Mouse (Mus musculus) inflammation-experienced regulatory T-cells, adult 6 months (primary cell): ENCODE results near the gene Dhx57. TPM values are rescaled to one million over a fixed set of nuclear protein-coding genes. Genes with fewer than 3 reads are reported as not detected.
"Not testable (repeated sequence)": the region's sequence is repeated elsewhere in the genome, so short reads cannot be mapped to it uniquely, and the experiment has no call there.

Experiments
- ATAC-seq: one replicate; pipeline ENCODE4 v1.8.0; 2017
- polyA plus RNA-seq, 3 experiments: library from polyadenylated mRNA; unstranded; fragments of 100-300 nt; shearing (Covaris generic); gene quantifications; one replicate each; pipeline ENCODE4 v1.2.1; 2017

Gene Dhx57
- polyA plus RNA-seq, 3 experiments from 2014 or later, result 7.1 to 10.5 (median 7.7) TPM

- no peak for ATAC-seq
These were observed 35.9 kb downstream of the Dhx57 start for GRCm38 (mm10) chr17:80254421-80254820.

GRCm38 (mm10) chr17:80252757-80253525 lies 37.3 kb downstream of the Dhx57 start:
- ATAC-seq, result no peak

GRCm38 (mm10) chr17:80243116-80243515 lies 47.2 kb downstream of the Dhx57 start:
- ATAC-seq, result no peak

GRCm38 (mm10) chr17:80241594-80241993 lies 48.7 kb downstream of the Dhx57 start:
- ATAC-seq, result no peak

GRCm38 (mm10) chr17:80237475-80237874 lies 52.8 kb downstream of the Dhx57 start:
- no peak for ATAC-seq

- no peak for ATAC-seq
These were observed 53.5 kb downstream of the Dhx57 start for GRCm38 (mm10) chr17:80236805-80237204.

- ATAC-seq, result no peak
These were observed 54.8 kb downstream of the Dhx57 start for GRCm38 (mm10) chr17:80235477-80235876.

GRCm38 (mm10) chr17:80234376-80234775 lies 55.9 kb downstream of the Dhx57 start:
- no peak for ATAC-seq

- no peak for ATAC-seq
These were observed 56.4 kb downstream of the Dhx57 start for GRCm38 (mm10) chr17:80233844-80234243.

- no peak for ATAC-seq
These were observed 60.9 kb downstream of the Dhx57 start for GRCm38 (mm10) chr17:80229396-80229795.

- ATAC-seq, result not testable (repeated sequence)
These were observed 65.1 kb downstream of the Dhx57 start for GRCm38 (mm10) chr17:80225142-80225541.

GRCm38 (mm10) chr17:80224326-80225116 lies 65.8 kb downstream of the Dhx57 start, which contains the start of gene Gemin6:
Gemin6 (plus strand) TSS chr17:80224441.
- peak; percentile 97 for ATAC-seq

- peak; percentile 7 for ATAC-seq
These were observed 66.4 kb downstream of the Dhx57 start for GRCm38 (mm10) chr17:80223829-80224228.

- peak; percentile 32 for ATAC-seq
These were observed 68.2 kb downstream of the Dhx57 start for GRCm38 (mm10) chr17:80221890-80222628.

- ATAC-seq, result no peak
These were observed 69.1 kb downstream of the Dhx57 start for GRCm38 (mm10) chr17:80221202-80221601.

GRCm38 (mm10) chr17:80220131-80220530 lies 70.1 kb downstream of the Dhx57 start:
- ATAC-seq, result no peak

- ATAC-seq, result not testable (repeated sequence)
These were observed 76.3 kb downstream of the Dhx57 start for GRCm38 (mm10) chr17:80213998-80214397.

- peak; percentile 82 for ATAC-seq
These were observed 83.3 kb downstream of the Dhx57 start, which contains the start of the genes Srsf7 and Ttc39d for GRCm38 (mm10) chr17:80206671-80207581. Srsf7 (minus strand) TSS chr17:80207307. Ttc39d (plus strand) TSS chr17:80207460.

GRCm38 (mm10) chr17:80206301-80206670 lies 84.0 kb downstream of the Dhx57 start:
- ATAC-seq, result peak; percentile 14

- no peak for ATAC-seq
These were observed 84.6 kb downstream of the Dhx57 start for GRCm38 (mm10) chr17:80205657-80206056.

GRCm38 (mm10) chr17:80199160-80199778 lies 91.0 kb downstream of the Dhx57 start:
- no peak for ATAC-seq
